Mouse (Mus musculus): Measurements from ENCODE around the gene Rps18.

- no peak for TF ChIP-seq POLR2A (IDR thresholded peaks at IDR 0.05; ENCODE audit: low read depth, low read length)
- no peak for TF ChIP-seq CTCF (IDR thresholded peaks at IDR 0.05; ENCODE audit: borderline replicate concordance, insufficient read depth, low read length)
Observed at GRCm38 (mm10) chr17:33911052-33911812, 44.6 kb downstream of the Rps18 start.

All from embryonic fibroblast, embryonic 13.5 days (primary cell).